Mouse (Mus musculus): ENCODE measurements at regions not wholly inside any gene's neighbourhood (a gene's known extent, or its start where the extent isn't known, plus 50 kb on each side); places are given as distances from the start of the nearest gene placed in this dataset.
A peak's percentile ranks its signal among the peaks of the same experiment; 100 is the strongest.

DNA sequence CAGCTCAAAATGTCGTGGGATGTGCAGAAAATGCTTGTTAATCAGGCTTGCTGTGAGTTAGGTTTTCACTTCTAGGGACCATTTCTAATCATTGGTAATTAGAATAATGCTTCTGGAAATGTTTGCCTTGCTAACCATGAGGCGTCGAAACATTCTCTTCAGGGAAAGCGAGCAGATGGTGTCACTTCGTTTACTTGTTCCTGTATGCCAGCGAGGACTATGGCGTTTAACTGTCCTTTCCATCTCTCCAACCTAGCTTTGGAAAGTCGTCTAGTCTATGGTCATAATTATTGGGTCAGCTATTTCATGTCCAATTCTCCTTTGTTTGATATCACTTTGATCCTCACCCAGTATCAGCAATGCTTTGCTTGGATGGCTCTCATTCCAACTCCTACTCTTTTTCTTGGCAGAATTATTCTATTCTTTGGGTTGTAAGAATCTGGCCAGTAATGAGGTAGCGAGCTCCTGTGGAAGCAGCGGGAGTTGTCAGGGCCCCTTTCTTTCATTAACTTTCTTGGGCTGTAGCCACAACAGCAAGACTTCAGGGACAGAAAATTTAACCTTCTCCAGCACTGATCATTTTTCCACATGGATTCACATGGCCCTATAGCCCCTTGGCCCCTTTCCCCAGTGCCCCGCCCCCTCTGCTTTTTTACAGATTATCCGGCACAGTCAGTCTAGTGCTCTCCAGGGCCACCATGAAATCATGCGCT lies 374.0 kb upstream of the Plscr5 start:
- DNase-seq = no peak

DNA sequence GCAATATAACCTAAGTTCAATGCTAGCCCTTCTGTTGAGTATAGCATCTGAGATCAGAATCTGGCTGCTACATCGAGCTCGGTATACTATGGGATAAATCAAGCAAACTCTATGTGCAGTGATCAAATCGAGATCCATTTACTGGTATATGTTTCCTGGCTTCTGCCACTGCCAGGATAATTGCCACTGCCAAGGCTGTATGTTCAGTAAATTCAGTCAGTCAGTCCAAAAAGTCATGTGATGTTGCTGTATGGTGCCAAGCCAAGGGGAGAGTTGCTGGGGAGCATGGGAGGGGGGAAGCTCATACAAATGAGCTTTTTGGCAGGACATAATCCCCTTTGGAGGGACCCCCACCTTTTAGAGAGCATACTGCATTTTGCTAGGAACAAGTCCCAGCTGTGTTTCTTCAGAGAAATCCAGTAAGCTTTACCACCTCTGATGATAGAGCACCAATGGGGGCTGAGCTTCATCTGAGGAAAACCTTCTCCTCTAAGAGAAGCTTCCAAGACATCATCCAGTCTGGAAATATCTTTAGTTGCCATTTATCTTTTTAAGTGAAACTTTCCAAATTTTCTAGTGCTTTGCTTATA lies 389.3 kb upstream of the Plscr5 start:
- no peak for DNase-seq

DNA sequence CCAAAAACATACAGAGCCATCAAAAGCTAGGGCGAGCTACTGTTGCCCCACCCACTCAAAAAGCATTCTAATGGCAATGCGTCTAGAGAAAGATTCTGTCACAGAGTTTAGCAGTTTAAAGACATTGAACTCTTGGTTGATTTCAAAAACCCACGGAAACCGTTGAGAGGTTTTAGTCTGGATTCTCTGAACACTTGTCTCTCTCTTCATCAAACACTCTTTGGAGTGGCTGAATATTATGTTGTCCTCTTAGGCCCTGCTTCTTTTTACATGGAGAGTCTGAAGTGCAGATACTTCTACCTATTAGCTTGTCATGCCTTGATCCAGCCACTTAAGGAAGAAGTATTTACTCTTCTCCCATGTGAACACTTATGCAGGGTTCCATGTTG lies 393.9 kb upstream of the Plscr5 start:
- no peak for DNase-seq

DNA sequence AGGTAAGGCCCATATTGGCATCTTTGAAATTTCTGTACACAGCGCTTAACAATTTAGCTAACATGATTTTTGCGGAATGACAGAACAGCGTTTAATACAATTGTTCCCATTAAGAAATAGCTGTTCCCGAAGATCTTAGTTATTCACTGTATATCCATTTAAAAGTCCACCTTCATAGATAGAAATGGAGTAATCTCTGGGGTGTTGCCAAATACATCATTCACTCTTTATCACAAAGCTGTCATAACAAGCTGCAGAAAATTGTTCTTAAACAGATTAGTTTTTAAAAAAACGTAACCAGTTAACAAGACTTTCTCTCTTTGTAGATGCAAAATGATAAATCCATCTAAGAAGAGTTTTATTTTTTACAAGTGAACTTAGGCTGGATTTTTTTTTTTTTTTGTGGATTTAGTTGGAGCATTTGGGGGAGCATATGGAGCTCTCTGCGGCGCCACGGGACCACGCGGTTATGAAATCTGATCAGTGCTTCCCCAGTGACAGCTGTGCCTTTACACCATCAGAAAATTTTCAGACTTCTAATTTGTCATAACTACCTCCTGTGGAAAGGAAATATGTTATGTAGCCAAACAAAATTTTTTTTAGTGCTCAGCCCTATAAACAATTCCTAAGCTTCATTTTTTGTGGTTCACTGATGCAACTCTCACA lies 394.4 kb upstream of the Plscr5 start:
- DNase-seq = no peak

DNA sequence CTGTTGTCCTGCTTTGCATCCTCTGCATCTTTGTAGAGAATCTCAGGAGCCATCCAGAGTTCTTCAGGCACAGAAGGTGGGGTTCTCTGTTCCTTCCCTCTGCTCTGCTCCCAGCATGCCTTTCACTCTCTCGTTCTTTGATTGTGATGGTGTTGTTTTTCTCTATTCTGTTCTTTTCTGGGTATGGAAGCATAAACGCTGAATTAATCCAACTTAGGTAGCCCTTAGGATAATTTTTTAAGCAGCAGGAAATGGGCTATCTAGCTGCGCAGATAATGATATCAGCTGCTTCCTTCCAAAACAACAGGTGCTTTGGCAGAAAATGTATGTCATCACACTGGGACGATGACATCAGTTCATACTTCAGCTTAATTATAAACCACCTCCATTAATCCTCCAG lies 395.8 kb upstream of the Plscr5 start:
- DNase-seq = no peak

DNA sequence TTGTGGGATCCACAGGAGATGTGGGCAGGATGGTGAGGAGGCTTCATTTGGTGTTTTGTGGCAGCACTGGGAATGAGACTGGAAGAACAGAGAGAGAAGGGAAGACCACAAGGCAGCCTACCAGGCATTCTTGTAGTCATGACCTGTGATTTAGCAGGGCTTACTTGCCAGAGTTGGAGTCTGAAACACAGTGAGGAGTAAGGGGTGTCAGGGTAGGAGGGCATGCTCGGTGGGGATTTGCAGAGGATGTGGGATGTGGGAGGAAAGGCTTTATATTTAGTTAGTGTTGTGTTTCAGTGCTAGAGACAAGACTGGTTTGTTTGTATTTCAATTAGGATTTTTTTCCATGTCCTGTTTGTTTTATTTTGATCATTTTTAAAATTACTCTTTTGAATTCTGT lies 387.3 kb upstream of the Zic1 start:
- no peak for DNase-seq

DNA sequence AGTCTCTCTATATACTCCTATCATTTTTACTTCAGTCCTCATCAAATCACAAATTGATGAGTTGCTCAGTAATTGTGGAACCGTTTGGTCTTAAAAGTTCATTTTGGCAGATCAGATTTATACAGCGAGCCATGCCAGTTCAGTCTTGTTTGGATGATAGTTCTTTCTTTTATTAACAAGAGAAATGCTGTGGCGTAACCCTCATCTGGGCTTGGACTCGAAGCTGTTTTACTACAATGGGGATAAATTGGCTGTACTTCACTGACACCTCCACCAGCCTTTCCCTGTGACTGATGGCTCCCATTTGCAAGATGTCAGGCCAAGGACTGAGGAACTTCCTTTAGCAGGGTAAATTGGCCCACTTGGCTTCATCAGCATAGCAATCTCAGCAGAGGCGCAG lies 345.5 kb upstream of the Zic1 start:
- no peak for DNase-seq

DNA sequence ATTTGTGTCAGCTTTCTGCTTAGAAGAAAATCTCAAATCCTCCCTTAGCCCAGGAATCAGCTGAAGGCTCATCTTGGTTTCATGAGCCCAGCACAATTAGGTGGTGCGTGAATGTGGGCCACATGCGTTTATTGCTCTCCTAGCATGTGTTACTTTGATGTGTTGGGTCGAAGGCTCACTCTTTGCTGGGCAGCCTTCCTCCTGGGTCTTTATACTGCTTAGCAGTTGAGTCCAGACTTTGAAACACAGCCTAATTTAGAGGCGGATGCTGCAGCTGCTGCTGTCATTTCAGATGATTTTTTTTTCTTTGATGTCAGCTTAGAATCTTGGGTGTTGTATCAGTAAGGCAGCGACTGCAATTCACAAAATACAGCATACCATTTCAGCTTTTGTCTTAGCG lies 315.2 kb upstream of the Zic1 start:
- no peak for DNase-seq

DNA sequence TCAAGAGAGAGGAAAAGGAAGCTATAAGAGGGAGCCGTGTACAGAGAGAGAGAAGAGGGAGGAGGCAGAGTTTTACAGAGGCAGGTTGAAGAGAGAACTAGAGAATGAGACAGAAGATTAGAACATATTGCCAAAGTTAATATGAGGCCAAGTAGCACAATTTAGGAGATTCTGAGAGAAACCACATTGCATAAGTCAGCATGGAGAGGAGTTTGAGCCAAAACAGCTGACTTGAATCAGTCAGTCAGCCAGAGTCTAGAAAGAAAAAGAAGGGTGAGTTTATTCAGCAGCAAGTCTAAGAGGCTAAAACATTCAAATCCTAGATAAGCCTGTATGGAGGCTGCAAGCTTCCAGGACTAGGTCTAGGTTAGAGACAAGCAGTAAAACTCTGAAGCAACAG lies 301.1 kb upstream of the Zic1 start:
- no peak for DNase-seq

DNA sequence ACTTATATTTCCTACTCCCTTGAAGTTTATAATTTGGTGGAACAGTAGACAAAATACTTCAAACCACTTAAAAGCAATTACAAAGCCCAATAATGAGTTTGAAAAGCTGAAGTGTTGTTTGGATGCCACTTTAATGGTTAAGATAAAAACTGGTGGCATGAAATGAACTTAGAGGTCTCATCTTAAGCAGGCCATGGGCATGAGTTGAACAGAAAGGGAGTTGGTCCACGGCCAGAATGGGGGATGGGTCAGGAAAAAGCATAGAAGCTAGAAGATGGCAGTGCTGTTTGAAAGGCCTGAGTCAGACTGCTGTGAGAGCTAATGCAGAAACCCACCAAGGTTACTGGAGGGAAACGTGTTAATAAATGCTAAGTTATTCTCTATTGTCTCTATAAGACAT lies 294.5 kb upstream of the Zic1 start:
- DNase-seq = no peak

DNA sequence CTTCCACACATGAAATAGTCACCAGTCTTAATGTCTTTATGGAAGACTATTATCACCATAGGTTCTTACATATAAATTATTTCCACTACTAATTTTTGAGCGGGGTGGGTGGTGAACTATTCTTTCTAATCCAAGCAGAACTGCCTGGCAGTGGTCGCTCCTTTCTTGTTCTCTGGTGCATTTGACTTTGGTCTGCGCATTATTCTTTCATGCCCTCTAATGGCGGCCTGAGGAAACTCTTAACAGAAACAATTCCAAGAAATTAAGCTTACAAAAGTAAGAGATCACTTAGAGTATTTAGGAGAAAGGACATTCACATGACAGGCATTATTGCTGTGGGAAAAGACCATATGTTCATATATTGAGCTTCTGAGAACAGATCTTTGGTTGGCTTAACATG lies 288.5 kb upstream of the Zic1 start:
- no peak for DNase-seq

DNA sequence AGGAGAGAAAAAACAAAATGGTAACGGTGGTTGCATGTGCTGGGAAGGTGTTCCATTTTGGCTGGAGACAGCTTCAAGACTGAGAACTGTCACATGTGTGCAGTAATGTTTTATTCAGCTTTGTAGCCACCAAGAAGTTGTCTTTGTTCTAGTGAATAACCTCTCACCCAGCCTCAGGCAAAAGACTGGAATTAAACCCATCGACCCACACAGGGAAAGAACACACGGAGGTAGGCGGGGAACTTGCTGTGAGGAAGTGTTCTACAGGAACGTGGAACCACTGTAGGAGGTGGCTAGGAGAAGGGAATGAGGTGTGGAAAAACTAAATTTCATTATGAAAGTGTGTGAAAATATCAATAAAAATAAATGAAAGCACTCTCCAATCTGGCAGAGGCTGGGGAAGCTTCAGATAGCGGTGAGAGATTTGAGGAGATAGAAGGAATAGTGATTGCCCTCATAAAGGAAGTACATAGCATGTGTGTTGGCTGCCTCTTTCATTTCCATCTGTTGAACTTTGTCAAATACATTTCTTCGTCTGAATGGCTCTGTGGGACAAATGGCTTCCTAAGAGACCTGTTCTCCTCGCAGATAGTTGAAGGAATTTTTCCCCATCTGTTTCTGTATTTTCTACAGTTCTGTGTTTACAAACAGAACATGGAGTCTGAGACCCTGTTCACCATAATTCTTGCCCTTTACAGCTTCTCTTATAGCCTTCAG lies 286.9 kb upstream of the Zic1 start:
- no peak for DNase-seq

DNA sequence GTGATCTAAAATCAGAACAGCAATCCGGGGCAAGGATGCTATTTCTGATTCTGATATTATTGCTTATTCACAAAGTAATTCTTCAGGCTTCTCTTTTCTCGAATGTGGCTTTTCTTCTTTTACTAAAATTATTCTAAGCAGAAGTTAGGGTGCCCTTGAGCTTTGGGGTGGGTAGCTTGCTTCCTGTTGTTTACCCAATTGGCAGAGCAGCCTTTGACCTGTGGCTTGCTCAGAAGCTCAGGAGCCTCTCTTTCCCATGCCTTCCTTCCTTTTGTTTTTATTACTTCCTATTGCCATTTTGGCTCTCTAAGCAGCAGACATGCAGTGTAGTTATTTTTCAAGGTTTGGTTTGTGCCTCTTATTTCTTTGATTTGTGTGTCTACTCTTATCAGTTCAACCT lies 244.8 kb upstream of the Zic1 start:
- no peak for DNase-seq

DNA sequence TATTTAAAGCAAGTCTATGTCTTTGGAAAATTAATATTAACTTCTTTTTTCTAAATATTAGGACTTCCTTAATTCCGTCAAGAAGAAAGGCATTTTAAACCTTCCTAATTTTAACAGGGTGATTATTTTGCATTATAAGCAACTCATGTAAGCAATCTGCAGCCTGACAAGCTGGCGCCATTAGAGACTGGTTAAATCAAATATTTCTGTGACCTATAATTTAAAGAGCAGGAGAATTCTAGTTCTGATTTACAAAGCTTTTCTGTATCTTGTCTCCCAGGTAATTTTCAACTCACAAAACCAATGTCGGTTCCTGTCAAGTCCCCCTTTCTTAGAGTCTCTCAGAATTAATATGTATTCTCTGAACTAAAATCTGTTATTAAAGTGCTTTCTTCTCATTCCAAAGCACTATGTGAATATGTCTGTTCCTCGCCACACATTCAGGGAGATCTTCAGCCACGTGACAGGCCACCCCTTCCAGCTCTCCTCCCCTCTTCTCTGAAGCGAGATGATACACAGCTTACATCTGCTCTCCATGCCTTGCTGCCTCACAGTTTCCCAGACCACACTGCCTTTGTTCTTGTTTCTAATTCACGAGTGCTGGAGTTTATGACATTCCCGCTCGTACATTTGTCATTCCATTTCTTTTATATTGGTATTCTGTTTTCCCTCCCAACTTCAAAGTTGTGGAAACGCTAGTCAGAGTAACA lies 244.0 kb upstream of the Zic1 start:
- DNase-seq = peak; percentile 3

DNA sequence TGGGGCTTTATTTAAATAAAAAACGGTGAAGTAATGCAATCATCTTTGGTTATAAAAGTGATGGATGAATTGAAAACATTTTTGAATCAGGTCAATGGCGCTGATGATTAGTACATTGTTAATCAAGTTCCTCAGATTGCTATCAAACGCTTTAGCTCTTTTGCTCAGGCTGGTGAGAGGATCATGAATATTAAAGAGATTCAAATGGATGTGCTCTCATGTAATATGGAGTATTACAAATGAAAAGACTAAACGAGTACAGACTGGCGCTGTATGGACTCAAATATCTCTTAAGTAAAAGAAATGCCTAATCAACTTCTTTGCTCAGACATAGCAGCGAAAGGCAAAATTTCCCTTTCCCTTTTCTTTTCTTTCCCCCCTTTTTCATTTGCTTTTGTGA lies 236.1 kb upstream of the Zic1 start:
- DNase-seq = no peak

DNA sequence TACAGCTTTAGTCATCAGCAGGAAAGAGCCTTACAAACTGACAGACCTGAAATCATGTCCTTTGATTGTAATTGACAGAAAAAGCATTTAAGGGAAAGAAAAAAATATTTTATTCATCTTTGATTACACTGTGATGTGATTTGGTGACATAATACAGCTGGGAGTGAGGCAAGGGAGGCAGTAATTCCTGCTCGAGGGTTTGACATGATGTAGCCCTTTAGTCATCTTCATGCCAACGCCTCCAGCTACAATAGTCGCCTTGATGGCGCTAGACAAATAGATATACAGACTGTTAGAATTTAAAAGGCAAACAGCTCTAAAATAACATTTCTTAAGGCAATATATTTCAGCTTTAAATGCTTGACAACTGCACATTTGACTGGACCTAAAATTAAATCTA lies 226.3 kb upstream of the Zic1 start:
- no peak for DNase-seq

DNA sequence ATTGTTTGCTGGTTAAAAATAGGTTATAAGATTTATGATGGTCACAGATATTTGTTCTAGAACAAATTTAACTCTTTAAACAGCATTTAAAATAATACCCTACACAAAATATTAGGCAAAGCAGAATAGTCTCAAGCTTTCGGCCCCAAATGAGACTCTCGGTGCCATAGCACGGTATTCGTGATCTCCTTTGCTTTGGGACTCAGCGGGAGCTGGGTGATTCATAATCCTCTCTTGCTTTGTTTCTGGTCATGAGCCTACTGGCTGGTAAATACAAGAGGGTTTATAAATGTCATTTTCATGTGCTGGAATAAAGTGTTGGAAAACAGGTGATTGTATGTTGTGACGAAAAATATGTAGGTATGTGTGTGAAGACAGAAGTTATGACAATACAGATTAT lies 223.1 kb upstream of the Zic1 start:
- DNase-seq = no peak

DNA sequence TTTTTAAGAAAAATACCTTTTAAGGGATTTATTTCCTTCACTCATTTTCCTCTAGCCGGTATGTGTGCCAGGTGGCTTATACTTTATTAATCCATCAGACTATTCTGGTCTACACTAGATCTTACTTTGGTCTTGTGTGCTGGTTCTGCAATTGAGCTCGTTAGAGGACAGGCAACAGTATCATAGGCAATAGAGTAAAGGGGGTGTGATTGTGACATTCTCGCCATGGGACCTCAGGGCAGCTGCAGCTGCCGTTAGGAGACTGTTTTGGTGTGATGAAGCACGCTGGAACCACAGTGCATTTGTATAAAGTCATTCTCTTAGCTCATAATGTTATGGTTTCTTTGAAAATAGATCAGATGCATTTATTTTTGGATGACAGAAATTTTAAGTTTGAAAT lies 222.3 kb upstream of the Zic1 start:
- DNase-seq = no peak

DNA sequence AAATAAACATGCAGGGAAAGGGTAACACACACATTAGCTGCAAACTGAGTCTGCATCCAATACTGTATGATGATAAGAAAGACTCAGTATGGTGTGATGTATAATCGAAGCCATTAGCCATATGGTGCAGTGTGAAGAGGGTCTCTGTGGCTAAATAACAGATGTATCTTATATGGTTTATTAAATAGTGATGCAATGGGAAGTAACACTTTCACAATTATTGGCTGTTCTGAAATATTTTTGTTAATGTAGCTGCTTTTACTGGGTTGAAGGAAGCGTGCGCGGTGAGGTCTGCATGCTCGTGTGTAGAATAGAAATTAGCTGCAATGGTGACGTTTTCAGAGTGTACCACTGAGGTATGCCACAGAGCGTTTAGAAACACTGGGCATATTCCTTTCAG lies 221.7 kb upstream of the Zic1 start:
- DNase-seq = no peak

DNA sequence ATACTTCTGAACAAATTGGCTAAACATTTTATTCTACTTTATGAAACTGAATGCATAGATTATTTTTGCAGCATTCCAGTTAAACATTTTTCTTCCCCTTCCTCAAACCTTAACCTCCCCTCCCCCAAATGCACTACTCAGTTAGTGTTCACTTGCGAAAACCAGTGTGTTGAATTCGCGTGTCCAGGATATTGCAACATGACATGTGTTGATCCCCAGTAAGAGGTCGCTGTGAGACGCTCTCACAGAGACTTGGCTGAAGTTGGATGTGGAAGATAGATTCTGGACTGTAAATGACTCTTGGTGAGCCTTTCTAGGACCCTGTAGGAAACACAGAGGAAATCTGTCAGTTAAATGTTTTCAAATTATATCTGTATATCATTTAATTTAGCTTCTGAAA lies 221.0 kb upstream of the Zic1 start:
- no peak for DNase-seq

DNA sequence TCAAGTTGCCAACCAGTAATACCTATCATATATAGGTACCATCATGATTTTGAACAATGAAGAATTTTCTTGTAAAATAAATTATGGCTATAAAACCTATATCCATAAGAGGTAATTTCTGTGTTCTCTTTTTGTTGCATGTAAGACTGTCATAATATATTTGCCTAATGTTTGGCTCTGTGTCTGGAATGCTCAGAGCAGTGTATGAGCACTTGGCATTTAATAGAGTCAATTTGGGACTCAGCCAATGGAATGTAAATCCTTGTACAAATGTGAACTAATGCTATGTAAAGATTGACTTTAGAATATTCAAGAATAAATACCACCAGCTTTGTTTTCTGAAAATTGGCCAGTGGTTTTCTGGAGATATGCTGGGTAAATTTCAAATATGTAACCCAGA lies 208.5 kb upstream of the Zic1 start:
- DNase-seq = no peak

DNA sequence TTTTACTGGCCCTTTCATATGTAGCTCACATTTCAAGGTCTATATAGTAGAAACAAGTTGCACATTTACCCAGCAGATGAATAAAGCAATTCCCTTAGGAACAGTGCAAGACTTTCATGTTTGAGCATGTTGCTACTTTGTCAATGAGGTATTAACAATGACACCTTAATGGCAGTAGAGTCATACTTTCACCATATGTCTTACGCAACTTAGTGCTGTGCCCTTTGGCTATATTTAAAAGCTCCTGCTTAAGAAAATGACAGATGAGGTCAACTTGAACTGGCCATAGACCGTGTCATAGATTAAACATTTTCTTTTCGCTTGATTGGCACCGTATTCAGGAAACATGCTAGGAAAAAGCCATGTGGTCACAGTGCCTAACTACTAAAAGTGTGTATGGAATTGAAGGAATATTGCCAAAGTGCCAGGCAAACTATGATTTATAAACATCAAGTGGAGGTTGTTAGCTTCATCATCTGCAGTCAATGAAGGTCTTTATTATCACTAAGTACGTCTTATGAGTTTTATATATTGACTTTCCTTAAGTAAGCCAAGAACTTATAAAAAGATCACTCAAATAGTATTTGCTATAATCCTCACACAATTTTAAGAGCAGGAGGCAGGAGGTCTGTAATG lies 200.5 kb upstream of the Zic1 start:
- DNase-seq = no peak

DNA sequence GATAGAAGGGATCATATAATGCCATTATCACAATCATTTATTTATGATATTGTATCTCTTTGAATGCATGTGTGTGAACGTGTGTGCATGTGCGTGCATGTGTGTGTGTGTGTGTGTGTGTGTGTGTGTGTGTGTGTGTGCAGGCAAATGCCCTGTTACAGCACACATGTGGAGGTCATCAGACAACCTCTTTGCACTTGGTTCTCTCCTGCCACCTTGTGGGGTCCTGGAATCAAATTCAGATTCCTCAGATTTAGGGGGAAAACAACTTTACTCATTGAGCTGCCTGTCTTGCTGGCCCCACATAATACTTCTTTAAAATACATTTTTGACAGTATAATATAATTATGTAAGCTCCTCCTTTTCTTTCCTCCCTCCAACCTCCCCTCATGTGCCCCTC lies 195.7 kb upstream of the Zic1 start:
- DNase-seq = no peak

Data from right cerebral cortex, postnatal 14 days (tissue).